Mouse (Mus musculus): ENCODE data around the gene Srprb. TPM values are rescaled to one million over a fixed set of nuclear protein-coding genes. Genes with fewer than 3 reads are reported as not detected.

The Srprb gene
- 57.3 and 61.1 TPM in 2 replicates for polyA plus RNA-seq (2014; fragmentation: Nextera tagmentation; extraction: Ambion mirVana)

- WGBS, result under 1% methylated on average over 45 of the region's 45 CpGs
- H3K4me2 ChIP-seq (replicated peaks; ENCODE audit: low read depth, low read length), result peak within 1 kb of the TSS; percentile 70
- H3K9me3 ChIP-seq (ENCODE audit: control insufficient read depth, low read depth, low read length), result no peaks in the 10 kb centered on the region
- peak within 1 kb of the TSS; percentile 80 for H3K4me3 ChIP-seq (ENCODE audit: low read depth, low read length)
- peaks cover 17% of the 10 kb centered on the region for H3K36me3 ChIP-seq (ENCODE audit: control insufficient read depth, insufficient read depth, low read length)
- no peaks in the 10 kb centered on the region for H3K27me3 ChIP-seq (ENCODE audit: control insufficient read depth, insufficient read depth, low read length)
- peak; percentile 98 for ATAC-seq (ENCODE audit: insufficient number of reproducible peaks, insufficient read depth, low FRiP score, low read depth)
- peaks cover 5% of the 10 kb centered on the region; the same call in 1 of the 2 replicates for H3K4me1 ChIP-seq (ENCODE audit: control insufficient read depth, insufficient read depth, low read length)
- H3K27ac ChIP-seq (ENCODE audit: low read length), result peak within 1 kb of the TSS; percentile 70
- H3K9ac ChIP-seq (replicated peaks; ENCODE audit: low read depth, low read length), result peak within 1 kb of the TSS; percentile 83
Observed at GRCm38 (mm10) chr9:103201561-103202260, at the start of gene Srprb. TSS of gene Srprb (minus strand) at chr9:103202137.

- 28% methylated on average over 4 of the region's 4 CpGs for WGBS
Observed at GRCm38 (mm10) chr9:103248618-103249017, 46.7 kb upstream of the Srprb start.

GRCm38 (mm10) chr9:103246526-103247168 lies 44.7 kb upstream of the Srprb start:
- Histone ChIP-seq H3K4me1 (ENCODE audit: control insufficient read depth, insufficient read depth, low read length) (no peaks in the 10 kb centered on the region), H3K27ac (ENCODE audit: low read length) (no peak overlapping the region), H3K9ac (replicated peaks; ENCODE audit: low read depth, low read length) (no peak overlapping the region), H3K36me3 (ENCODE audit: control insufficient read depth, insufficient read depth, low read length) (no peaks in the 10 kb centered on the region), H3K9me3 (ENCODE audit: control insufficient read depth, low read depth, low read length) (no peaks in the 10 kb centered on the region), H3K4me2 (replicated peaks; ENCODE audit: low read depth, low read length) (no peak overlapping the region), H3K4me3 (ENCODE audit: low read depth, low read length) (no peak overlapping the region), H3K27me3 (ENCODE audit: control insufficient read depth, insufficient read depth, low read length) (no peaks in the 10 kb centered on the region)
- WGBS, result 82% methylated on average over 8 of the region's 8 CpGs
- no peak for ATAC-seq (ENCODE audit: insufficient number of reproducible peaks, insufficient read depth, low FRiP score, low read depth)

More at GRCm38 (mm10) chr9:103248618-103249017, 46.7 kb upstream of the Srprb start:
- no peak for ATAC-seq (ENCODE audit: insufficient number of reproducible peaks, insufficient read depth, low FRiP score, low read depth)
- H3K4me2 ChIP-seq (replicated peaks; ENCODE audit: low read depth, low read length), result no peak overlapping the region
- no peaks in the 10 kb centered on the region for H3K36me3 ChIP-seq (ENCODE audit: control insufficient read depth, insufficient read depth, low read length)
- H3K9ac ChIP-seq (replicated peaks; ENCODE audit: low read depth, low read length), result no peak overlapping the region
- H3K27ac ChIP-seq (ENCODE audit: low read length), result no peak overlapping the region
- H3K27me3 ChIP-seq (ENCODE audit: control insufficient read depth, insufficient read depth, low read length), result no peaks in the 10 kb centered on the region
- H3K4me1 ChIP-seq (ENCODE audit: control insufficient read depth, insufficient read depth, low read length), result no peaks in the 10 kb centered on the region
- H3K4me3 ChIP-seq (ENCODE audit: low read depth, low read length), result no peak overlapping the region
- no peaks in the 10 kb centered on the region for H3K9me3 ChIP-seq (ENCODE audit: control insufficient read depth, low read depth, low read length)

- Histone ChIP-seq H3K4me2 (replicated peaks; ENCODE audit: low read depth, low read length) (no peak overlapping the region), H3K4me3 (ENCODE audit: low read depth, low read length) (no peak overlapping the region), H3K9me3 (ENCODE audit: control insufficient read depth, low read depth, low read length) (no peaks in the 10 kb centered on the region), H3K9ac (replicated peaks; ENCODE audit: low read depth, low read length) (no peak overlapping the region), H3K4me1 (ENCODE audit: control insufficient read depth, insufficient read depth, low read length) (no peaks in the 10 kb centered on the region), H3K36me3 (ENCODE audit: control insufficient read depth, insufficient read depth, low read length) (no peaks in the 10 kb centered on the region), H3K27me3 (ENCODE audit: control insufficient read depth, insufficient read depth, low read length) (no peaks in the 10 kb centered on the region), H3K27ac (ENCODE audit: low read length) (no peak overlapping the region)
- 89% methylated on average over 4 of the region's 4 CpGs for WGBS
- ATAC-seq (ENCODE audit: insufficient number of reproducible peaks, insufficient read depth, low FRiP score, low read depth), result no peak
Observed at GRCm38 (mm10) chr9:103243640-103244039, 41.7 kb upstream of the Srprb start.

- no peaks in the 10 kb centered on the region for H3K4me1 ChIP-seq (ENCODE audit: control insufficient read depth, insufficient read depth, low read length)
- ATAC-seq (ENCODE audit: insufficient number of reproducible peaks, insufficient read depth, low FRiP score, low read depth), result no peak
- H3K27ac ChIP-seq (ENCODE audit: low read length), result no peak overlapping the region
- H3K36me3 ChIP-seq (ENCODE audit: control insufficient read depth, insufficient read depth, low read length), result no peaks in the 10 kb centered on the region
- WGBS, result 65% methylated on average over 2 of the region's 2 CpGs
- no peak overlapping the region for H3K9ac ChIP-seq (replicated peaks; ENCODE audit: low read depth, low read length)
- no peak overlapping the region for H3K4me3 ChIP-seq (ENCODE audit: low read depth, low read length)
- no peaks in the 10 kb centered on the region for H3K27me3 ChIP-seq (ENCODE audit: control insufficient read depth, insufficient read depth, low read length)
- H3K9me3 ChIP-seq (ENCODE audit: control insufficient read depth, low read depth, low read length), result no peaks in the 10 kb centered on the region
- H3K4me2 ChIP-seq (replicated peaks; ENCODE audit: low read depth, low read length), result no peak overlapping the region
Observed at GRCm38 (mm10) chr9:103241206-103241605, 39.3 kb upstream of the Srprb start.

GRCm38 (mm10) chr9:103239471-103239870 lies 37.5 kb upstream of the Srprb start:
- no peak for ATAC-seq (ENCODE audit: insufficient number of reproducible peaks, insufficient read depth, low FRiP score, low read depth)
- Histone ChIP-seq H3K9ac (replicated peaks; ENCODE audit: low read depth, low read length) (no peak overlapping the region), H3K9me3 (ENCODE audit: control insufficient read depth, low read depth, low read length) (no peaks in the 10 kb centered on the region), H3K4me3 (ENCODE audit: low read depth, low read length) (no peak overlapping the region), H3K36me3 (ENCODE audit: control insufficient read depth, insufficient read depth, low read length) (no peaks in the 10 kb centered on the region), H3K4me1 (ENCODE audit: control insufficient read depth, insufficient read depth, low read length) (no peaks in the 10 kb centered on the region), H3K27me3 (ENCODE audit: control insufficient read depth, insufficient read depth, low read length) (no peaks in the 10 kb centered on the region), H3K27ac (ENCODE audit: low read length) (no peak overlapping the region), H3K4me2 (replicated peaks; ENCODE audit: low read depth, low read length) (no peak overlapping the region)
- 91% methylated on average over 6 of the region's 6 CpGs for WGBS

GRCm38 (mm10) chr9:103234565-103235165 lies 32.7 kb upstream of the Srprb start:
- H3K27ac ChIP-seq (ENCODE audit: low read length), result no peak overlapping the region
- 55% methylated on average over 7 of the region's 7 CpGs for WGBS

GRCm38 (mm10) chr9:103234059-103234458 lies 32.1 kb upstream of the Srprb start:
- no peak for ATAC-seq (ENCODE audit: insufficient number of reproducible peaks, insufficient read depth, low FRiP score, low read depth)
- 77% methylated on average over 7 of the region's 7 CpGs for WGBS
- Histone ChIP-seq H3K9me3 (ENCODE audit: control insufficient read depth, low read depth, low read length) (no peaks in the 10 kb centered on the region), H3K27me3 (ENCODE audit: control insufficient read depth, insufficient read depth, low read length) (no peaks in the 10 kb centered on the region), H3K4me2 (replicated peaks; ENCODE audit: low read depth, low read length) (no peak overlapping the region), H3K4me1 (ENCODE audit: control insufficient read depth, insufficient read depth, low read length) (no peaks in the 10 kb centered on the region), H3K36me3 (ENCODE audit: control insufficient read depth, insufficient read depth, low read length) (no peaks in the 10 kb centered on the region), H3K27ac (ENCODE audit: low read length) (no peak overlapping the region), H3K4me3 (ENCODE audit: low read depth, low read length) (no peak overlapping the region), H3K9ac (replicated peaks; ENCODE audit: low read depth, low read length) (no peak overlapping the region)

More at GRCm38 (mm10) chr9:103234565-103235165, 32.7 kb upstream of the Srprb start:
- H3K27me3 ChIP-seq (ENCODE audit: control insufficient read depth, insufficient read depth, low read length), result no peaks in the 10 kb centered on the region
- H3K4me2 ChIP-seq (replicated peaks; ENCODE audit: low read depth, low read length), result no peak overlapping the region
- no peak overlapping the region for H3K4me3 ChIP-seq (ENCODE audit: low read depth, low read length)
- no peak overlapping the region for H3K9ac ChIP-seq (replicated peaks; ENCODE audit: low read depth, low read length)
- no peaks in the 10 kb centered on the region for H3K9me3 ChIP-seq (ENCODE audit: control insufficient read depth, low read depth, low read length)
- H3K36me3 ChIP-seq (ENCODE audit: control insufficient read depth, insufficient read depth, low read length), result no peaks in the 10 kb centered on the region
- H3K4me1 ChIP-seq (ENCODE audit: control insufficient read depth, insufficient read depth, low read length), result no peaks in the 10 kb centered on the region
- ATAC-seq (ENCODE audit: insufficient number of reproducible peaks, insufficient read depth, low FRiP score, low read depth), result peak; percentile 34; the same call in 1 of the 2 replicates

Data from stomach, embryonic 14.5 days (tissue).